Mouse (Mus musculus): ENCODE measurements around the gene Scrn1.

DNA sequence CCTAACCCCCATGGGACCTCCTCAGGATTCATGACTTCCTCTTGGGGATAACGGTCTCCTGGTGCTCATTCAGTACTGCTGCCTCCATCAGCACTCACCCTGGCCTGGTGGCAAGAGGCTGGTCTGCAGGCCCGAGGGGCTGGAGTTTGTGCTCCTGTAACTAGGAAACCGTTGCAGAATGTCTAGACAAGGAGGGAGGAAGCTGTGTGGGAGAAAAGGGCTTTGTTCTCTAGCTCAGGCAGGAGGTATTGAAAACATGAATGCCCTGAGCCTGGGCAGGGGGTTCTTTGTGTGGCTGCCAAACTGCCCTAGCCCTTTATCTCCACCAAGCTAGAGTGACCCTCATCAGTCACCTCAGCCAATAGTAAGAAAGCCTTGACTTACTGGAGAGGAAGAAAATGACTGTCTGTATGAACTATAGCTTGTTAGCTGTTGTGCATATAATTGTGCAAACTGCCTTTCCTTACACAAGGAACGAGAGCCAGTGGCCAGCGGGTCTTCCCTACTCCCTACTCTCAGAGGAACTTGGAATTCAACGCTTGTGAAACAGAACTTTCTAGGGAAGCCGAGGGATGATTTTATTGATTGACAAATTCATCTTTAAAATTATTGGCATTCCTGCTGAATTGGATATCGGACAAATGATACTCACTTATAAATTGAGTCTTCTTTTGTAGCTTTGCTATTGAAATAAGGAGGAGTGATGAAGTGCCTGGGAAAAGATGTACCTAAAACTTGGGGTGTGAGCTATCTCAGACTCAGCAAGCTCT is 11.8 kb downstream of the Scrn1 start:
- TF ChIP-seq CTCF (IDR thresholded peaks at IDR 0.05; ENCODE audit: control insufficient read depth, insufficient read depth, insufficient replicate concordance, low read depth, low read length) (no peak), POLR2A (IDR thresholded peaks at IDR 0.05; ENCODE audit: control insufficient read depth, low read depth, low read length) (no peak)

All from testis, adult 2 months (tissue).